Mouse (Mus musculus): ENCODE measurements around the gene Ccdc28a. TPM values are rescaled to one million over a fixed set of nuclear protein-coding genes. Genes with fewer than 3 reads are reported as not detected.

Gene Ccdc28a
- total RNA-seq (2021): 1 to 10 TPM; 7.8 to 8.5 TPM
- long read RNA-seq, experiment 1, partial matches to known transcripts: 0 of 3 reads
- long read RNA-seq, experiment 1, other reads (novel, unspliced or antisense): 0 of 3 reads
- long read RNA-seq, experiment 2, transcript Ccdc28a-202 (6 exons, 1,190 nt): major isoform, 6 of 7 reads
- long read RNA-seq, experiment 2, partial matches to known transcripts: 0 of 7 reads
- long read RNA-seq, experiment 2, other reads (novel, unspliced or antisense): 0 of 7 reads

DNA sequence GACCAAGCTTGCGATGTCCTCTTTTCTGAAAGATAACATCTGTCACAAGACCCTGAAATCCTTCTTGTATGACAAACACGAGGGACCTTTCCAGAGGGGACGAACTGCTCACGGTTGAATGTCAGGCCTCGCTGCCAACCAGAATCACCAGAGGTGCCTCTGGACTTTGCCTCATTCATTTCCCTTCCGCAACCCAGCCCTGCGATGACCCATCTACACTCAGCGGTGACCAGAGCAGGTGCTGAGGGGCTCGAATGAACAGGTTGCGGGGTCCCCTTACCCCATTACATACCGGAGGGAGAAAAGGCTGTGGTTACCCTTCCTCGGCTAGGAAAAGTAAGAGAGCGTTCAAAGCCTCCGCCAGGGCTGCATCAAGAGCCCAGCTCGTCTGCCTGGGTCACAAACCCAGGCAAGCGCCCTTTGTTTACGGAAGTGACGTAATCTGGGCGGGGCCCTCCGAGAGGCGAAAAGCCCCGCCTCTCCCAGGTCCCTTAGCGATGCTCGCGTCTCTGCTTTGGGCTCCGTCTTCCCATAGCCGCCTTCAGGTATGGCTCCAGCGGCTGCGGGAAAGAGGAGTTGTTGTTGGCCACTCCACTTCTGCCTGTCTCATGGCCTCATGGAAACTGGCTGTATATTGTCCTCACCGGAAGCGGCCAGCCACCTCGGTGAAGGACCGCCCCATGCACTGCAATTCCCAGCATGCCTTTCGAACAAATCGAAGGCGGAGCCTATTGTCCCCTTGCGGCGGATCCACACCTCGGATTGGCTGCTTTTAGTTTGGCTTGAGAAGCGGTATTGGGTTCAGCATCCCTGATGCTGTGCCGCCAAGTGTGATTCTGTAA, at the start of gene Ccdc28a:
TSS of gene Ccdc28a (minus strand) at position 439 of the 842 bp plus-strand sequence.
- DNase-seq (ENCODE audit: low spot score in 2 of 2): peak; percentile 90 to 94

- DNase-seq (ENCODE audit: low spot score in 2 of 2): no peak
Measured at GRCm38 (mm10) chr10:18283991-18284390, 49.2 kb upstream of the Ccdc28a start.

- DNase-seq (ENCODE audit: low spot score in 2 of 2): no peak
Measured at GRCm38 (mm10) chr10:18276090-18276734, 41.4 kb upstream of the Ccdc28a start.

DNA sequence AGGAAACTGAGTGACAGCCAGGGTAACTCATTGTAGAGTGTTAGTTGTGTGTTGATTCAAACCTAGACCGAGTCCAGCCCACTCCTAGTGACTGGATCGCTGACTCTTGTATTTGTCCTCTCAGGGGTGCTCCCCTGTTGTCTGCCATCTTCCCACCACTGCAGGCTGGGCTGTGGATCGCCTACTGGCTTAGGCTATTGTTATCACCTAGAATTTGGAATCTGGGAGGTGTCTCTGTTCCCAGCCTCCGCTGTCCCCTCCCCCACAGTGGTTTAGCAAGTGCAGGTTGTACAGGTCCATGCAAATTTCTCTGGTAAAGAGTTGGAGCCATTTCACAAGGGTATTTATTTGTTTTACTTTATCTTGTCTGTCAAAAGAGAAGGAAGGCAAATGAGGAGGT, 16.5 kb upstream of the Ccdc28a start:
- no peak for DNase-seq (ENCODE audit: low spot score in 2 of 2)

DNA sequence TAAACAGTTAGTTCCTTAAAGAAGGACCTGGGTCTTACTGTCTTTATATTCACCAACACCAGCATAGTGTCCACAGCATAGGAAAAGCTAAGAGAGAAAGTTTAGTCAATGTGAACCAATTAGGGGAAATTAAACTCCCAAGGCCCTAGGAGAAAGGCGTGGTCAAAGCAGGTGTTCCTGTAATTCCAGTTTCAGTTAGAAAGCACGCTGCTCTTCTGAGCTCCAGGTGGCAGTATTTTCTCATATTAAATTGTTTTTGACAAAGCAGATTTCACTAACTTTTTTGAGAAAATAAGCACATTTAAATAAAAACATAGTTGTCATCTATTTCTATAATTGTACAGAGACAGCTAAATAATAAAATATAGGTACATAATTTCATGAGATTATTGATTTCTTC, 8.8 kb upstream of the Ccdc28a start:
- DNase-seq (ENCODE audit: low spot score in 2 of 2): no peak

GRCm38 (mm10) chr10:18237191-18237590, 2.4 kb upstream of the Ccdc28a start:
- DNase-seq (ENCODE audit: low spot score in 2 of 2): peak in 1 of 2 experiments; percentile 25

GRCm38 (mm10) chr10:18236328-18236927, 1.6 kb upstream of the Ccdc28a start:
- no peak for DNase-seq (ENCODE audit: low spot score in 2 of 2)

GRCm38 (mm10) chr10:18235402-18235747, 577 bp upstream of the Ccdc28a start:
- no peak for DNase-seq (ENCODE audit: low spot score in 2 of 2)

- DNase-seq (ENCODE audit: low spot score in 2 of 2): no peak
Measured at GRCm38 (mm10) chr10:18233891-18234290, 907 bp downstream of the Ccdc28a start.

DNA sequence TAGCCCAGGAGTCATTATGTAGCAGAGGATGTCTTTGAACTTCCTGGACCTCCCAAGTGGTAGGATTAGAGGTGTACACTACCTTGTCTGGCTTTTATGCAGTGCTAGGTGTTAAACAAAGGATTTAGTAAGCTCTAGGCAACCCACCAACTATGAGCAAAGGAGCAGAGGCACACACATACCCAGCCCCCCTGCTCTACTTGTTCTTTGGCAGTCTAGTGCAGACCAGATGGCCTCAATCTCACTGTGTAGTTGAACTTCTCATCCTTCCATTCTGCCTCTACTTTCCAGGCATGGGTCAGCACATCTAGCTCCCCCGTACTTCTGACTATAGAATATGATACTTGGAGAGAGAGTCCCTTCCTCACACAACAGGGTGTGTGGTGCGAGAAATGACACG, 10.4 kb downstream of the Ccdc28a start:
- no peak for DNase-seq (ENCODE audit: low spot score in 2 of 2)

DNA sequence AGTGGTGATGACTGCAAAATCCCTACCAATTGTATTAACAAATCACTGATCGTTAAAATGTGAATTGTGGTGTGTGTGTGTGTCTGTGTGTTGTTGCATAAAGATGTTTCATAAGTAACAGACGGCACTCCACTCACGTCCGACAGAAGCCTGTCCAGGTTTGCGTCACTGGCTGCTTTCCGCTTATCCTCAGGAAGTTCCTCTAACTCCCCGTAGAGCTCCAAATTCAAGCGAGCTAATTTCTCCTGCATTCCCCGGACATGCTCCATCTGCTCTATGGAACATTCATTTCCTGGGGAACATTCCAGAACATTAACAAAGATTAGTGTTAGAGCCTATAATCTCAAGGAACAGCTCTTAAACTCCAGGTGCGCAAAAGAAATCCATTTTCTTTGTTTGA, 15.4 kb downstream of the Ccdc28a start:
- no peak for DNase-seq (ENCODE audit: low spot score in 2 of 2)

- DNase-seq (ENCODE audit: low spot score in 2 of 2): no peak
Measured at GRCm38 (mm10) chr10:18214124-18214523, 20.7 kb downstream of the Ccdc28a start.

DNA sequence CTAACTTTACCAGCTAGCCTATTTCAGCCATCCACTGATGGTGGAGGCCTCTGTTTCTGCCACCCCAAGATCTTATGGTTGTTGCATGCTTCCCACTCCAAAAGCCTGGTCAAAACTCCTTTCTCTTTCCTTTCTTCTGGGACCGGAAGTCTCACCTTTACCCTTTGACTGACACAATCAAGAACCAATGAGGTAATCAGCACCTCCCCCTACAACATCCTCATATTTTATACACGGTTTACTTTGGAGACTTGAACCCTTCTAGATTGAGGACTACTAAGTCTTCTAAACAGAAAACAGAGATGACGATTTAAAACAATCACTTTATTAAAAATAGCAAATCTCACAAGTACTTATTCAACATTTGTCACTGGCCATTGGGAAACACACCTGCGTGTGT, 21.4 kb downstream of the Ccdc28a start:
- no peak for DNase-seq (ENCODE audit: low spot score in 2 of 2)

DNA sequence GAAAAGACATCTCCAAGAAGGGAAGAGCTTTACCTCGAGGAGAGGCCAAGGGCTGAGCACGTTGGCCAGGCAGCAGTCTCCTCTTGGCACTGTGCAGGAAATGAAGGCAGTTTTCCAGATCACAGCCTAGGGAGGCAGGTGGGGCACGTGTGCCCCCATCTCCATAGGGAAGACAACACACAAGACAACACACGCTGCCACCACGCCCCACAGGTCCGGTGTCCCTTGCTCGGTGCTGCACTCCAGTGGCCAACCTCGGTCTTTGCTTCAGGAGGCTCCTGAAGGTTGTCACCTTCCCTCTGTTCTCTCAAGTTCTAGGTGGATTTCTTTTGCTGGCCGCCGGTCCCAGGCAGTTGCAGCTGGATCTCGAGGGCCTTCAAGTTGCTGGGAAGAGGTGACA, 24.1 kb downstream of the Ccdc28a start, which contains the start of gene Ect2l:
TSS of gene Ect2l (minus strand) at position 165 of the 400 bp plus-strand sequence.
- DNase-seq (ENCODE audit: low spot score in 2 of 2): peak in 1 of 2 experiments; percentile 7

DNA sequence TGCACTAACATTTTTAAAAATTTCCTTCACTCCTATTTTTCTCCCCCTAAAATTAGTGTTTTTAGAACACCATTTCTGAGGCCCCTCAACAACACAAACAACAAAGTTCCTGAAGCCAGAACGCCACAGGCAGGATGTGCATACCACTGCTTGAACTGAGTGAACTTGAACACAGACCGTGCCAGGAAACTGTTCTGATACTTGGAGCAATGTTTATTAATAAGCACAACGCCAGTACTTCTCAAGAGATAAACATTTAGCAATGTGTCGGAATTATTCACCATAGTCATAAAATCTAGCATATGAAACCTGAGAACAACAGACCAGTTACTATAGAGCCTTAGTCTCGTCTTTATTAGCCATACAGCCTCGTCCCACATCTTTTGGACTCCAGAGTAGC, 24.7 kb downstream of the Ccdc28a start:
- no peak for DNase-seq (ENCODE audit: low spot score in 2 of 2)

DNA sequence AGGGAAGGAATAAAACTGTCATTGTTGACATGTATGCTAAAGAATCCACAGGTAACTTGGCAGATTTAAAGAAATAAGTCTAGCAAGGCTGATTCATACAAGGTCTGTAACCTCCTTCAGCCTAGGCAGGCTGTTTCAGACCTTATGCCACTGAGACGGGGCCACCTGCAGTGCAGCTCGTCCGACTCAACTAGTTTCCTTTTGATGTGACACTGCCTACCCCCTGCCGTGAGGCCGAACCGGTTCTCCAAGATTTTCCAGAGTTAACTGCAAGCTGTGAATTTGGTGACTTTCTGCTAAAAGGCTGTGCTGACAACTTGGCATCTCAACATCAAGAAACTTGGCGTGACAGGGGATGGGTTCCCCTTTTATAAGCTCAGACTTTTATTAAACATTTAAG, 30.7 kb downstream of the Ccdc28a start:
- DNase-seq (ENCODE audit: low spot score in 2 of 2): no peak

- DNase-seq (ENCODE audit: low spot score in 2 of 2): no peak
Measured at GRCm38 (mm10) chr10:18202401-18202800, 32.4 kb downstream of the Ccdc28a start.

GRCm38 (mm10) chr10:18200656-18201055, 34.1 kb downstream of the Ccdc28a start:
- DNase-seq (ENCODE audit: low spot score in 2 of 2): no peak

- no peak for DNase-seq (ENCODE audit: low spot score in 2 of 2)
Measured at GRCm38 (mm10) chr10:18199919-18200318, 34.9 kb downstream of the Ccdc28a start.

- no peak for DNase-seq (ENCODE audit: low spot score in 2 of 2)
Measured at GRCm38 (mm10) chr10:18198286-18199015, 36.3 kb downstream of the Ccdc28a start.

Data from adrenal gland, adult 18-20 months (tissue).